Mouse (Mus musculus): Measurements from ENCODE around the gene Poc1b. TPM values are rescaled to one million over a fixed set of nuclear protein-coding genes. Genes with fewer than 3 reads are reported as not detected.

Poc1b gene
- polyA plus RNA-seq, 1 experiment: 10.2 TPM

DNA sequence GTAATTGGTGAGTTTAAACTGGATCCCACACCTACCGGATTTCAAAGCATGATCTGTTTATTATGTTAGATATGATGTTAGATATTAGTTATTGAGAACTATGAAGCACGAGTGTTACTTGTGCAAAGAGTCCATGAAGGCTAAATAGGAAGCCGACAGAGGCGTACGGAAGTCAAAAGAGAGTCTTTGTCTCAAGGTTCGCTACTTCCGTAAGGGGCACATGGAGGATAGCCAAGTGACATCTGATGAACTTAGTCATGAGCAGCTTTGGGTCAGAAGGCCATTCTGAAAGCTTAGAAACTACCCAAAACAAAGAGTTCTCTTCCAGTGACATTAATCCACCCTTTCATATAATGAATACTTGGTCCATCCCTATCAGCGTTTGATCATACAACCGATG is 128.2 kb downstream of the Poc1b start:
- DNase-seq: peak; percentile 63
- Histone ChIP-seq H3K4me1 (ENCODE audit: control insufficient read depth, insufficient read depth, low read length) (peaks cover 26% of the 10 kb centered on the region), H3K36me3 (ENCODE audit: control insufficient read depth, insufficient read depth, low read length) (no peaks in the 10 kb centered on the region), H3K27me3 (replicated peaks; ENCODE audit: control insufficient read depth, insufficient read depth, low read length) (no peaks in the 10 kb centered on the region), H3K27ac (ENCODE audit: insufficient read depth, low read depth, low read length) (no peak overlapping the region), H3K4me3 (ENCODE audit: insufficient read depth, low read depth, low read length) (no peak overlapping the region)
- WGBS: 58% methylated on average over 9 of the region's 9 CpGs
- no peak for TF ChIP-seq POLR2A (IDR thresholded peaks at IDR 0.05; ENCODE audit: low read depth, low read length)
- no peak for TF ChIP-seq CTCF (conservative IDR thresholded peaks at IDR 0.05; ENCODE audit: insufficient read depth, insufficient read length, low read depth, low read length)

DNA sequence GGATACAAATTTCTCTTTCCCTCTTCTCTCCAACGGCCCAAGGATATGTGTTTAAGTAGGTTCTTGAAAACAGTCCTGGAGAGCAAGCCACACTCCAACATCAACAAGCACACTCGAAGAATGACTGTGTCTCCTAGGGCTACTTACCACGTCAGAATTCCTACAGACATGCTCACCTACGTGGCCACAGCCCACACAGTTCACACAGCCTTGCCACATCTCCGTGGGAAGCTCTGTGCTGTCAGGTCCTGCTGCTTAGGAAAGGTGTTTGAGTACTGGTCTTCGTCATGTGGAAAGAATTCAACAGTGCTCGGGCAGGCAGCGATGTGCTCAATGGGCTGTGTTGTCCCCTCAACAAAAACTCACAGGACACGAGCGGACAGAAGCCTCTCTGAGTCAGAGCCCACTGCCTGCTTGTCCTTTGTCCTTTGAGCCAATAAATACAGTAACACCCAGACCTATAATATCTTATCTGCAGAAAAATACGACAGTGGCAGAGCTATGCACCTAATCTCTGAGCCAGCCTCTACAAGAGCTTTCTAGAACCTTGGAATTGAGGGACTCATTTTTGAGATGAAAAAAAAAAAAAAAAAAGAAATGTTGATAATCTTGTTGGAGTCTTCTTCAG is 130.5 kb downstream of the Poc1b start:
- Histone ChIP-seq H3K27ac (ENCODE audit: insufficient read depth, low read depth, low read length) (no peak overlapping the region), H3K4me3 (ENCODE audit: insufficient read depth, low read depth, low read length) (no peak overlapping the region), H3K27me3 (replicated peaks; ENCODE audit: control insufficient read depth, insufficient read depth, low read length) (no peaks in the 10 kb centered on the region), H3K4me1 (ENCODE audit: control insufficient read depth, insufficient read depth, low read length) (peaks cover 18% of the 10 kb centered on the region), H3K36me3 (ENCODE audit: control insufficient read depth, insufficient read depth, low read length) (no peaks in the 10 kb centered on the region)
- no peak for TF ChIP-seq POLR2A (IDR thresholded peaks at IDR 0.05; ENCODE audit: low read depth, low read length)
- TF ChIP-seq CTCF (conservative IDR thresholded peaks at IDR 0.05; ENCODE audit: insufficient read depth, insufficient read length, low read depth, low read length): no peak
- WGBS: 60% methylated on average over 11 of the region's 11 CpGs
- no peak for DNase-seq

DNA sequence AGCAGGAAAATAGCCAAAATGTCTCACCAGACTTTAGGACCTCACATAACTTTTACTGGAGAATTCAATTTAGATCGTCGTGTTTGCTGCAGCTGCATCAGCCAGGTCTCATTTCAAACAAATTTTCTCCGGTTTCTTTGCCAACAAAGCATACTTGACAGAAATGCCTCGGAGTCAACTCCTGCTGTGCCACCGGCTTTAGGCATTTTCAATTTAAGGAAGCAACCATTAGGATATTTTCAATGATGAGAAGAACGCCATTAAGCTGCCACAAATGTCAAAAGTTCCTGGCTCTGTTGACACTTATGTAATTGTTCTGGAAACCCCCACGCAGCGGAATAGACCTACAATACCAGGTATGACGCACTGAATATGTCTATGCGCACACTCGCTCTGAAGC is 131.7 kb downstream of the Poc1b start:
- H3K36me3 ChIP-seq (ENCODE audit: control insufficient read depth, insufficient read depth, low read length): no peaks in the 10 kb centered on the region
- DNase-seq: no peak
- H3K27ac ChIP-seq (ENCODE audit: insufficient read depth, low read depth, low read length): no peak overlapping the region
- WGBS: 76% methylated on average over 11 of the region's 11 CpGs
- peaks cover 9% of the 10 kb centered on the region for H3K4me1 ChIP-seq (ENCODE audit: control insufficient read depth, insufficient read depth, low read length)
- H3K4me3 ChIP-seq (ENCODE audit: insufficient read depth, low read depth, low read length): no peak overlapping the region
- H3K27me3 ChIP-seq (replicated peaks; ENCODE audit: control insufficient read depth, insufficient read depth, low read length): no peaks in the 10 kb centered on the region
- TF ChIP-seq POLR2A (IDR thresholded peaks at IDR 0.05; ENCODE audit: low read depth, low read length): no peak
- TF ChIP-seq CTCF (conservative IDR thresholded peaks at IDR 0.05; ENCODE audit: insufficient read depth, insufficient read length, low read depth, low read length): no peak

DNA sequence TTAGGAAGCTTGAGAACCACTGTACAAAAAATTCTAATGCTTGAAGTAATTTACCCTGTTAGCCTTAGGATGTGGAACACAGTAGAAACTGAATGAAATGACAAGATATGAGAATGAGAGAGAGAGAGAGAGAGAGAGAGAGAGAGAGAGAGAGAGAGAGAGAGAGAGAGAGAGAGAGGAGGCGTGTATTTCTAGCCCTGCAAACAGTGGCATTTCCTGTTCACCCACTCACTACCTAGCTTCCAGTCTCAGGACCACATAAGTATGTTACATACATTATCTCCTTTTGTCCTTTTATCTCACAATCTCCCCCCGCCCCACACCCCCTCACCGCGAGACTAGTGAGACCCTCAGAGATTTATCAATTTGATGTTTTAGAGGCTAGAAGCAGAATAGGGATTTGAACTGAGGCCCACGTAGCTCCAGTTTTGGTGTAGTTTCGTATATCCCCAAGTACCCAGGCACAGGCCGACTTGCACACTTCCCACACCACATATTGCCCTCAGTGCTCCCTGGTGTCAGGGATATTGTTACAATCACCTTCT is 134.5 kb downstream of the Poc1b start:
- Histone ChIP-seq H3K4me1 (ENCODE audit: control insufficient read depth, insufficient read depth, low read length) (0 out of 2 replicates have a peak, but pooled peaks cover 3% of the 10 kb centered on the region), H3K27me3 (replicated peaks; ENCODE audit: control insufficient read depth, insufficient read depth, low read length) (no peaks in the 10 kb centered on the region), H3K36me3 (ENCODE audit: control insufficient read depth, insufficient read depth, low read length) (no peaks in the 10 kb centered on the region), H3K4me3 (ENCODE audit: insufficient read depth, low read depth, low read length) (no peak overlapping the region), H3K27ac (ENCODE audit: insufficient read depth, low read depth, low read length) (no peak overlapping the region)
- WGBS: 91% methylated on average over 7 of the region's 7 CpGs
- TF ChIP-seq CTCF (conservative IDR thresholded peaks at IDR 0.05; ENCODE audit: insufficient read depth, insufficient read length, low read depth, low read length) (no peak), POLR2A (IDR thresholded peaks at IDR 0.05; ENCODE audit: low read depth, low read length) (no peak)
- no peak for DNase-seq

DNA sequence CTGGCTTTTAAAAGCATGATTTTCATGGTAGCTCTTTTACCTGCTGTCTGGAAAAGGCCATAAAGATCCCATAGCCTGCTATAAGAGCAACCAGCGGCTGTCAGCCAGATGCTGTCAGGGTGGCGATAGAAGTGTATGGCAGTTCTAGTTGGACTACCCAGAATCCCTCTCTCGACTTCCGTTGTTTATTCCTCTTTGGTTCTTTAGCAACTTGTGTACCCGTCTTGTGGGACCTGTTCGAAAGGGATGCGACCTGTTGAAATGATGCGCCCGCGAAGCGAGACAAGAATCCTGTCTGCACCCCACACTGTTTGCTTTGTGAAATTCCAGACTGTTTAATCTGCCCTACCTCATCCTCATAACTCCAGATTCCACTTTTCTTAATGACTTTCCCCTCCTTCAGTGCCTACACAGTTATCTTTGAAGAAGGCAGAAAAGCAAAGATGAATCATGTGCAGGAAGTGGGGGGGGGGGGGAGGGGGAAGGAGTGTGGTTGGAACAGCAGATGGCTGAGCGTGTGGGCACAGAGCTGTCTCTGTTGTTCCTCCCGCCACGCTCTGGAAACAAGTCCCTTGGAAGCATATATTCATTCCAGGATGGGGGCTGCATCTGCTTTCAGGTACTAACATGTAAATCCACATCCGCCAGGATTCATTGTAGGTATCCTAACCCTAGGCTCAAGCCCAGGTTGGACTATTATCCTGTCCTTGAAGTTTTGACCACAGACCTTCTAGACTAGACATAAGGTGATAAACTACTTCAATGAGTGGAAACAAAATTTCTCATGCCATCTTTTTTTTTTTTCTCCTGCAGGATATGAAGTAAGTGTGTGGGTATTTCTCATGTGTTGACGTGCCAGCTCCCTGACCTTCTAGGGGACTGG is 135.2 kb downstream of the Poc1b start:
- no peaks in the 10 kb centered on the region for H3K36me3 ChIP-seq (ENCODE audit: control insufficient read depth, insufficient read depth, low read length)
- no peak for DNase-seq
- H3K4me3 ChIP-seq (ENCODE audit: insufficient read depth, low read depth, low read length): no peak overlapping the region
- 0 out of 2 replicates have a peak, but pooled peaks cover 3% of the 10 kb centered on the region for H3K4me1 ChIP-seq (ENCODE audit: control insufficient read depth, insufficient read depth, low read length)
- no peak for TF ChIP-seq CTCF (conservative IDR thresholded peaks at IDR 0.05; ENCODE audit: insufficient read depth, insufficient read length, low read depth, low read length)
- TF ChIP-seq POLR2A (IDR thresholded peaks at IDR 0.05; ENCODE audit: low read depth, low read length): no peak
- H3K27ac ChIP-seq (ENCODE audit: insufficient read depth, low read depth, low read length): no peak overlapping the region
- 72% methylated on average over 16 of the region's 16 CpGs for WGBS
- H3K27me3 ChIP-seq (replicated peaks; ENCODE audit: control insufficient read depth, insufficient read depth, low read length): no peaks in the 10 kb centered on the region

DNA sequence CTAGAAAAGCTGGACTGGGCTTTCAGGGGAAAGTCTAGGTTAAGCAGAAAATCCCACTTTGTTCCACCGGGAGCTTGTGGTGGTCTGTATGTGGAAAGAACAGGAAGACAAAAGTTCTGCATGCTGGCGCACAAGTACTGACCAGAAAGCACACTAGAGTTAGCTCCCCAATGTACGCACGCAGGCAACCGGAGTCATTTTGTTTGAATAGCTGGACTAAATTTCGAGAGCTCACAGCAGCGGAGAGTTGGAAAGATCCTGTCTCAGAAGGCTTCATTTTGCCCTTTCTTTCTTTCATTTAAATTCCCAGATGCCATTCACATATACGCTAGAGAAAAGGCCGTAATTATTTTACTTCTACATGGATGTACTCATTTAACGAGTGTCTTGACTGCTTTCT is 135.9 kb downstream of the Poc1b start:
- no peaks in the 10 kb centered on the region for H3K36me3 ChIP-seq (ENCODE audit: control insufficient read depth, insufficient read depth, low read length)
- H3K4me1 ChIP-seq (ENCODE audit: control insufficient read depth, insufficient read depth, low read length): 0 out of 2 replicates have a peak, but pooled peaks cover 3% of the 10 kb centered on the region
- DNase-seq: no peak
- no peaks in the 10 kb centered on the region for H3K27me3 ChIP-seq (replicated peaks; ENCODE audit: control insufficient read depth, insufficient read depth, low read length)
- TF ChIP-seq POLR2A (IDR thresholded peaks at IDR 0.05; ENCODE audit: low read depth, low read length) (no peak), CTCF (conservative IDR thresholded peaks at IDR 0.05; ENCODE audit: insufficient read depth, insufficient read length, low read depth, low read length) (no peak)
- no peak overlapping the region for H3K4me3 ChIP-seq (ENCODE audit: insufficient read depth, low read depth, low read length)
- no peak overlapping the region for H3K27ac ChIP-seq (ENCODE audit: insufficient read depth, low read depth, low read length)
- whole genome bisulfite sequencing: 91% methylated on average over 10 of the region's 10 CpGs
